Comparison of ENCODE assay signal across 22 mouse cellular contexts in genomic region chr4:124738013-124738412, GRCm38 (mm10). TPM values are rescaled to one million over a fixed set of nuclear protein-coding genes. Genes with fewer than 3 reads are reported as not detected.
DNase-seq lines count a peak whose midpoint lies in the region; ATAC-seq and TF ChIP-seq lines count a peak whose summit lies in the region.
"Had no signal": no experiment of that assay in that cellular context is flagged by ENCODE, and none has a peak within 500 bp of the region (broad histone marks: within the 10 kb centered on the region; RNA-seq: fewer than 3 reads in every experiment).

No protein-coding gene starts in this region.

- peaks cover 10% of the 10 kb centered on the region; the same call in 1 of the 2 replicates for H3K79me2 ChIP-seq in macrophage (ENCODE audit: inconsistent target)

- 0 out of 2 replicates have a peak, but pooled peaks cover 4% of the 10 kb centered on the region for H3K36me3 ChIP-seq in hindbrain, postnatal 0 days (ENCODE audit: insufficient read depth, low read length)
- H3K36me3 ChIP-seq in hindbrain, embryonic 11.5 days (ENCODE audit: control insufficient read depth, insufficient read depth, low read length): no peaks in the 10 kb centered on the region
- H3K36me3 ChIP-seq in liver, postnatal 0 days (replicated peaks; ENCODE audit: insufficient read depth, low read length): peaks cover 7% of the 10 kb centered on the region; the same call in 1 of the 2 replicates
- H3K36me3 ChIP-seq in liver, embryonic 11.5 days (ENCODE audit: control insufficient read depth, insufficient read depth, low read length): no peaks in the 10 kb centered on the region
- peaks cover 2% of the 10 kb centered on the region; the same call in 1 of the 2 replicates for H3K36me3 ChIP-seq in ES-Bruce4 (ENCODE audit: control insufficient read depth, insufficient read depth, low read length, poor library complexity, severe bottlenecking)
- no peaks in the 10 kb centered on the region for H3K36me3 ChIP-seq in macrophage (ENCODE audit: inconsistent target)

- H3K4me2 ChIP-seq in hindbrain, postnatal 0 days (ENCODE audit: low read depth, low read length): no peak overlapping the region
- H3K4me2 ChIP-seq in hindbrain, embryonic 11.5 days (replicated peaks; ENCODE audit: low read depth, low read length): no peak overlapping the region
- H3K4me2 ChIP-seq in liver, postnatal 0 days (ENCODE audit: low read depth, low read length): no peak overlapping the region
- no peak overlapping the region for H3K4me2 ChIP-seq in liver, embryonic 11.5 days
- H3K4me2 ChIP-seq: forebrain, embryonic 13.5 days; hindbrain, embryonic 13.5 days; liver, embryonic 12.5 days had no signal

- ATAC-seq in hindbrain, postnatal 0 days: no peak
- ATAC-seq in hindbrain, embryonic 11.5 days (ENCODE audit: low FRiP score): no peak
- ATAC-seq in liver, postnatal 0 days: no peak
- no peak for ATAC-seq in liver, embryonic 11.5 days (replicated peaks; ENCODE audit: low FRiP score)
- ATAC-seq: forebrain, embryonic 13.5 days; liver, embryonic 12.5 days; Patski had no signal

- TF ChIP-seq EP300 in liver, postnatal 0 days (IDR thresholded peaks at IDR 0.05; ENCODE audit: low read depth): no peak
- no peak for TF ChIP-seq EP300 in ES-Bruce4 (IDR thresholded peaks at IDR 0.05; ENCODE audit: insufficient read depth, low read depth, low read length)

- no peaks in the 10 kb centered on the region for H3K27me3 ChIP-seq in hindbrain, postnatal 0 days (ENCODE audit: insufficient read depth, low read length)
- no peaks in the 10 kb centered on the region for H3K27me3 ChIP-seq in hindbrain, embryonic 11.5 days (ENCODE audit: control insufficient read depth, insufficient read depth, low read length)
- H3K27me3 ChIP-seq in liver, postnatal 0 days (ENCODE audit: insufficient read depth, low read length): no peaks in the 10 kb centered on the region
- H3K27me3 ChIP-seq in liver, embryonic 11.5 days (replicated peaks; ENCODE audit: control insufficient read depth, insufficient read depth, low read length): no peaks in the 10 kb centered on the region
- H3K27me3 ChIP-seq in ES-Bruce4 (ENCODE audit: control insufficient read depth, insufficient read depth, low read length, poor library complexity, severe bottlenecking): no peaks in the 10 kb centered on the region
- H3K27me3 ChIP-seq: forebrain, embryonic 13.5 days; hindbrain, embryonic 13.5 days; liver, embryonic 12.5 days; Patski had no signal

- H3K4me1 ChIP-seq in hindbrain, postnatal 0 days (ENCODE audit: insufficient read depth, low read length): peaks cover 4% of the 10 kb centered on the region; the same call in 1 of the 2 replicates
- no peaks in the 10 kb centered on the region for H3K4me1 ChIP-seq in hindbrain, embryonic 11.5 days (replicated peaks; ENCODE audit: control insufficient read depth, insufficient read depth, low read length)
- H3K4me1 ChIP-seq in liver, postnatal 0 days (ENCODE audit: insufficient read depth): peaks cover 9% of the 10 kb centered on the region; the same call in 1 of the 2 replicates
- 0 out of 2 replicates have a peak, but pooled peaks cover 9% of the 10 kb centered on the region for H3K4me1 ChIP-seq in liver, embryonic 11.5 days (replicated peaks; ENCODE audit: control insufficient read depth, insufficient read depth, low read length)
- no peaks in the 10 kb centered on the region for H3K4me1 ChIP-seq in ES-Bruce4 (ENCODE audit: control insufficient read depth, insufficient read depth, low read length)

- no peak for TF ChIP-seq POLR2A in ES-Bruce4 (IDR thresholded peaks at IDR 0.05; ENCODE audit: insufficient read depth, low read length)

- no peaks in the 10 kb centered on the region for H3K9me3 ChIP-seq in hindbrain, postnatal 0 days (ENCODE audit: low read length)
- H3K9me3 ChIP-seq in hindbrain, embryonic 11.5 days (ENCODE audit: control insufficient read depth, low read length): no peaks in the 10 kb centered on the region
- no peaks in the 10 kb centered on the region for H3K9me3 ChIP-seq in liver, postnatal 0 days (ENCODE audit: low read length)
- H3K9me3 ChIP-seq in liver, embryonic 11.5 days (ENCODE audit: control insufficient read depth, low read length): no peaks in the 10 kb centered on the region
- H3K9me3 ChIP-seq in ES-Bruce4 (replicated peaks; ENCODE audit: control insufficient read depth, insufficient read depth, low read length, poor library complexity, severe bottlenecking): no peaks in the 10 kb centered on the region
- H3K9me3 ChIP-seq: embryonic facial prominence, embryonic 10.5 days; forebrain, embryonic 13.5 days; hindbrain, embryonic 13.5 days; limb, embryonic 10.5 days; liver, embryonic 12.5 days had no signal

- H3K4me3 ChIP-seq in hindbrain, postnatal 0 days (ENCODE audit: low read length): no peak overlapping the region
- no peak overlapping the region for H3K4me3 ChIP-seq in hindbrain, embryonic 11.5 days (ENCODE audit: low read depth, low read length)
- H3K4me3 ChIP-seq in liver, postnatal 0 days (ENCODE audit: low read depth, low read length): no peak overlapping the region
- H3K4me3 ChIP-seq in liver, embryonic 11.5 days (ENCODE audit: low read depth, low read length): no peak overlapping the region
- no peak overlapping the region for H3K4me3 ChIP-seq in ES-Bruce4 (ENCODE audit: low read depth, low read length)
- no peak overlapping the region; the same call in 1 of the 2 replicates for H3K4me3 ChIP-seq in macrophage (ENCODE audit: inconsistent target)
- H3K4me3 ChIP-seq: embryonic facial prominence, embryonic 10.5 days; forebrain, embryonic 13.5 days; hindbrain, embryonic 13.5 days; limb, embryonic 10.5 days; liver, embryonic 12.5 days had no signal

- no peak for DNase-seq in hindbrain, postnatal 0 days (ENCODE audit: low spot score)
- DNase-seq in hindbrain, embryonic 11.5 days (ENCODE audit: low spot score): no peak
- no peak for DNase-seq in liver, postnatal 0 days
- DNase-seq in liver, embryonic 11.5 days (ENCODE audit: low spot score): no peak
- no peak for DNase-seq in cerebellum, adult 11 months
- no peak for DNase-seq in lung, postnatal 10 days
- DNase-seq: adrenal gland, adult 8-10 months; cerebellum, adult 11-12 months; cerebellum, postnatal 14 days; gastrocnemius, postnatal 14 days; heart, postnatal 10 days; kidney, postnatal 10 days; retina, postnatal 1 day; thymus, postnatal 14 days had no signal

- H3K9ac ChIP-seq in hindbrain, postnatal 0 days (replicated peaks; ENCODE audit: low read length): no peak overlapping the region
- no peak overlapping the region for H3K9ac ChIP-seq in hindbrain, embryonic 11.5 days (ENCODE audit: low read depth, low read length)
- H3K9ac ChIP-seq in liver, postnatal 0 days (replicated peaks): no peak overlapping the region
- no peak overlapping the region for H3K9ac ChIP-seq in liver, embryonic 11.5 days (ENCODE audit: low read depth, low read length)
- H3K9ac ChIP-seq in ES-Bruce4 (ENCODE audit: low read depth, poor library complexity, severe bottlenecking): no peak overlapping the region
- H3K9ac ChIP-seq: forebrain, embryonic 13.5 days; hindbrain, embryonic 13.5 days; liver, embryonic 12.5 days had no signal

- peak; percentile 8; the same call in 1 of the 2 replicates for TF ChIP-seq CTCF in hindbrain, postnatal 0 days (IDR thresholded peaks at IDR 0.05; ENCODE audit: low read depth)
- peak; percentile 31 for TF ChIP-seq CTCF in liver, postnatal 0 days (IDR thresholded peaks at IDR 0.05; ENCODE audit: low read depth)
- TF ChIP-seq CTCF in ES-Bruce4 (IDR thresholded peaks at IDR 0.05; ENCODE audit: low read depth, low read length): peak; percentile 28

- 58% methylated on average over 4 of the region's 4 CpGs for WGBS in hindbrain, postnatal 0 days
- 67% methylated on average over 4 of the region's 4 CpGs for WGBS in hindbrain, embryonic 11.5 days
- WGBS in liver, postnatal 0 days (ENCODE audit: insufficient replicate concordance): 47% methylated on average over 4 of the region's 4 CpGs
- WGBS in liver, embryonic 11.5 days: 59% methylated on average over 4 of the region's 4 CpGs
- 37% methylated on average over 4 of the region's 4 CpGs for WGBS in macrophage (ENCODE audit: missing documents)

- H3K27ac ChIP-seq in hindbrain, postnatal 0 days: no peak overlapping the region
- H3K27ac ChIP-seq in hindbrain, embryonic 11.5 days (ENCODE audit: low read depth, low read length): no peak overlapping the region
- H3K27ac ChIP-seq in liver, postnatal 0 days (ENCODE audit: low read depth): no peak overlapping the region
- H3K27ac ChIP-seq in liver, embryonic 11.5 days (ENCODE audit: low read depth, low read length): no peak overlapping the region
- H3K27ac ChIP-seq in ES-Bruce4 (ENCODE audit: insufficient read depth, low read length): no peak overlapping the region
- peak overlapping the region; percentile 91 for H3K27ac ChIP-seq in macrophage
- H3K27ac ChIP-seq: embryonic facial prominence, embryonic 10.5 days; forebrain, embryonic 13.5 days; limb, embryonic 10.5 days; liver, embryonic 12.5 days had no signal

RNA-seq across cellular contexts. Expression of gene Inpp5b, which starts 3.6 kb away (rescaled TPM):
- 15.9 and 16.0 TPM in 2 replicates for total RNA-seq in hindbrain, postnatal 0 days (2014; rRNA removed)
- polyA plus RNA-seq in hindbrain, postnatal 0 days (2015; fragmentation: Nextera tagmentation; extraction: Ambion mirVana): 14.9 and 15.4 TPM in 2 replicates
- polyA plus RNA-seq in hindbrain, embryonic 11.5 days (2014; fragmentation: Nextera tagmentation; extraction: Ambion mirVana): 24.9 and 32.3 TPM in 2 replicates
- polyA plus RNA-seq in liver, postnatal 0 days (2015; fragmentation: Nextera tagmentation; extraction: Ambion mirVana): 15.5 and 19.5 TPM in 2 replicates
- 58.2 and 63.3 TPM in 2 replicates for polyA plus RNA-seq in liver, embryonic 11.5 days (2014; fragmentation: Nextera tagmentation; extraction: Ambion mirVana)
- polyA plus RNA-seq in ES-Bruce4 (2011; ENCODE audit: insufficient read depth, insufficient read length, low read depth, missing spikeins): 21.7 and 27.0 TPM in 2 replicates
- total RNA-seq in macrophage (2018; cell fraction: chromatin; rRNA removed): 100 to 1,000 TPM in 8 of 26 experiments, 10 to 100 TPM in 18; 21.2 to 240 (median 86.4) TPM
- total RNA-seq in macrophage (2018; cell fraction: cytosol; rRNA removed): 10 to 100 TPM; 14.1 to 43.3 (median 24.3) TPM
- total RNA-seq in macrophage (2018; cell fraction: nucleus; rRNA removed): 100 to 1,000 TPM in 3 of 26 experiments, 10 to 100 TPM in 23; 23.7 to 144 (median 56.6) TPM
- polyA plus RNA-seq in macrophage (2018): 20.2 to 23.6 TPM (median 22.9 TPM) in 3 replicates

RNA-seq across cellular contexts. Expression of gene Sf3a3, which starts 23.4 kb away (rescaled TPM):
- 18.7 and 33.0 TPM in 2 replicates for total RNA-seq in hindbrain, postnatal 0 days (2014; rRNA removed)
- polyA plus RNA-seq in hindbrain, postnatal 0 days (2015; fragmentation: Nextera tagmentation; extraction: Ambion mirVana): 79.7 and 87.9 TPM in 2 replicates
- 197 and 210 TPM in 2 replicates for polyA plus RNA-seq in hindbrain, embryonic 11.5 days (2014; fragmentation: Nextera tagmentation; extraction: Ambion mirVana)
- polyA plus RNA-seq in liver, postnatal 0 days (2015; fragmentation: Nextera tagmentation; extraction: Ambion mirVana): 37.1 and 37.2 TPM in 2 replicates
- polyA plus RNA-seq in liver, embryonic 11.5 days (2014; fragmentation: Nextera tagmentation; extraction: Ambion mirVana): 172 and 182 TPM in 2 replicates
- polyA plus RNA-seq in ES-Bruce4 (2011; ENCODE audit: insufficient read depth, insufficient read length, low read depth, missing spikeins): 110 and 127 TPM in 2 replicates
- 10 to 100 TPM; 29.3 to 87.9 (median 60.7) TPM for total RNA-seq in macrophage (2018; cell fraction: chromatin; rRNA removed)
- total RNA-seq in macrophage (2018; cell fraction: cytosol; rRNA removed): 10 to 100 TPM; 30.9 to 47.9 (median 40.8) TPM
- 10 to 100 TPM; 20.8 to 65.4 (median 32.2) TPM for total RNA-seq in macrophage (2018; cell fraction: nucleus; rRNA removed)
- polyA plus RNA-seq in macrophage (2018): 38.3 to 63.8 TPM (median 62.7 TPM) in 3 replicates

RNA-seq across cellular contexts. Expression of gene Fhl3, which starts 37.5 kb away (rescaled TPM):
- 7.1 and 7.3 TPM in 2 replicates for total RNA-seq in hindbrain, postnatal 0 days (2014; rRNA removed)
- polyA plus RNA-seq in hindbrain, postnatal 0 days (2015; fragmentation: Nextera tagmentation; extraction: Ambion mirVana): 2.5 and 3.1 TPM in 2 replicates
- 3.2 and 4.7 TPM in 2 replicates for polyA plus RNA-seq in hindbrain, embryonic 11.5 days (2014; fragmentation: Nextera tagmentation; extraction: Ambion mirVana)
- polyA plus RNA-seq in liver, postnatal 0 days (2015; fragmentation: Nextera tagmentation; extraction: Ambion mirVana): 2.5 and 2.7 TPM in 2 replicates
- 5.1 and 6.8 TPM in 2 replicates for polyA plus RNA-seq in liver, embryonic 11.5 days (2014; fragmentation: Nextera tagmentation; extraction: Ambion mirVana)
- polyA plus RNA-seq in ES-Bruce4 (2011; ENCODE audit: insufficient read depth, insufficient read length, low read depth, missing spikeins) (11.4 and 14.0 TPM in 2 replicates), macrophage (2018) (24.2 to 70.3 TPM (median 28.8 TPM) in 3 replicates)
- 100 to 1,000 TPM in 5 of 26 experiments, 10 to 100 TPM in 21; 19.4 to 246 (median 86.4) TPM for total RNA-seq in macrophage (2018; cell fraction: chromatin; rRNA removed)
- total RNA-seq in macrophage (2018; cell fraction: cytosol; rRNA removed): 100 to 1,000 TPM in 1 of 26 experiments, 10 to 100 TPM in 25; 25.7 to 105 (median 54.7) TPM
- total RNA-seq in macrophage (2018; cell fraction: nucleus; rRNA removed): 100 to 1,000 TPM in 5 of 26 experiments, 10 to 100 TPM in 21; 31.8 to 142 (median 70.6) TPM

RNA-seq across cellular contexts. Expression of gene Utp11, which starts 44.6 kb away (rescaled TPM):
- total RNA-seq in hindbrain, postnatal 0 days (2014; rRNA removed): 4.0 and 9.0 TPM in 2 replicates
- polyA plus RNA-seq in hindbrain, postnatal 0 days (2015; fragmentation: Nextera tagmentation; extraction: Ambion mirVana): 31.2 and 39.0 TPM in 2 replicates
- 65.8 and 67.5 TPM in 2 replicates for polyA plus RNA-seq in hindbrain, embryonic 11.5 days (2014; fragmentation: Nextera tagmentation; extraction: Ambion mirVana)
- polyA plus RNA-seq in liver, postnatal 0 days (2015; fragmentation: Nextera tagmentation; extraction: Ambion mirVana): 20.1 and 21.6 TPM in 2 replicates
- 73.3 and 80.5 TPM in 2 replicates for polyA plus RNA-seq in liver, embryonic 11.5 days (2014; fragmentation: Nextera tagmentation; extraction: Ambion mirVana)
- polyA plus RNA-seq in ES-Bruce4 (2011; ENCODE audit: insufficient read depth, insufficient read length, low read depth, missing spikeins) (56.9 and 60.4 TPM in 2 replicates), macrophage (2018) (32.1 to 58.7 TPM (median 57.7 TPM) in 3 replicates)
- 100 to 1,000 TPM in 1 of 26 experiments, 10 to 100 TPM in 25; 12.1 to 101 (median 51.8) TPM for total RNA-seq in macrophage (2018; cell fraction: chromatin; rRNA removed)
- total RNA-seq in macrophage (2018; cell fraction: cytosol; rRNA removed): 10 to 100 TPM; 24.9 to 44.6 (median 33.0) TPM
- total RNA-seq in macrophage (2018; cell fraction: nucleus; rRNA removed): 10 to 100 TPM; 11.1 to 53.3 (median 29.8) TPM
